Comparison of ENCODE assay signal across 10 mouse cellular contexts in the genomic region with DNA sequence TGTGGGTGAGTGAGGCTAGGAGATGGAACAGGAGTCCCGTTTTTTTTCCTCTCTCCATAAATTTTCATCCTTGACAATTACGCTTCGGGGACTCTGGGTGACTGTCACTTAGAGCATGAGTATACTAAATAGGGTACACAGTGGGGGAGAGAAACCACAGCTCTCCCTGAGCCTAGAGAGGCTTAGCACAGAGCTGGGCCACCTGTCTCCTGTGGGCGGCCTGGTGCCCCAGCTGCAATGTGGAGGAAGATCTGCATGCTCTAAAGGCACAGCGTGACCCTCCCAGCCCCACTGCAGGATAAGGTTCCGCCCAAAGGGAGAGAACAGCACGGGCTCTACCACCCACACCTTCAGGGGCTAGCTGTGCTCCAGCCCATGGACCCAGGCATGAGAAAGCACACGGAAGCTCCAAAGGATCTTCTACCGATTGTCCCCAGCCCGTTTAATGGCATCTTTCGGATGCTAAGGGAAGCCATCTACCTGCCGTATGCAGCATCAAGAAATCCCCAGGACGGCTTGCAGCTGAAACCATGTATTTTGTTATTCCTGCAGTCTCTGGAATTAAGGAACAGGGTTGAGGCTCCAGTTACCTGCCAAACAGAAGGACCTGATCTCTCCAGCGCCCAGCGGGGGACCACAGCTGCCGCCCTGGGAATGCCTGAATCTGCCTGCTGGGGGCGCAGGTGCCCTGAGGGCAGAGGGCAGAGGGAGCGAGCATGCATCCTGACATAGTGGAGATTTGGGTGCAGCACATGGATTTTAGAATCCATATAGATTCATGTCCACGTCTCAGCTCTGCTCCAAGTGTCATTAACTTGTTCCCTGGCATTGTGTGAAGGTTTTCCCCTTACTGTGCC.
DNase-seq lines count a peak whose midpoint lies in the region; ATAC-seq and TF ChIP-seq lines count a peak whose summit lies in the region.
"Had no signal": no experiment of that assay in that cellular context is flagged by ENCODE, and none has a peak within 500 bp of the region (broad histone marks: within the 10 kb centered on the region; RNA-seq: fewer than 3 reads in every experiment).

No protein-coding gene starts in this region.

- no peak overlapping the region for H3K27ac ChIP-seq in left cerebral cortex, adult 2 months
- no peak overlapping the region for H3K27ac ChIP-seq in embryonic facial prominence, embryonic 10.5 days (replicated peaks)
- peak overlapping the region; percentile 61 for H3K27ac ChIP-seq in neural tube, embryonic 13.5 days (replicated peaks)
- no peak overlapping the region for H3K27ac ChIP-seq in forebrain, embryonic 14.5 days (ENCODE audit: low read depth, low read length)

- peak; percentile 6 for DNase-seq in CD4-positive, CD25-positive, alpha-beta regulatory T cell, adult 2 months (ENCODE audit: low read depth, low spot score)
- DNase-seq in left cerebral cortex, adult 2 months (ENCODE audit: extremely low spot score in 1 of 2, low spot score in 2 of 2) = no peak
- DNase-seq in left cerebral cortex, adult 11 months (ENCODE audit: low spot score) = no peak
- peak; percentile 35 for DNase-seq in embryonic facial prominence, embryonic 10.5 days (ENCODE audit: low spot score)
- DNase-seq in ovary, postnatal 36 days (ENCODE audit: low spot score) = no peak
- no peak for DNase-seq in forebrain, embryonic 14.5 days (ENCODE audit: low spot score)
- DNase-seq: adrenal gland, postnatal 25 days had no signal

- WGBS in embryonic facial prominence, embryonic 10.5 days = 63% methylated on average over 19 of the region's 19 CpGs
- WGBS in neural tube, embryonic 13.5 days = 49% methylated on average over 19 of the region's 19 CpGs
- WGBS in forebrain, embryonic 14.5 days = 66% methylated on average over 19 of the region's 19 CpGs

- TF ChIP-seq CTCF in left cerebral cortex, adult 2 months (IDR thresholded peaks at IDR 0.05) = peak; percentile 43

- H3K9ac ChIP-seq in neural tube, embryonic 13.5 days = peak overlapping the region; percentile 43; the same call in 1 of the 2 replicates
- no peak overlapping the region for H3K9ac ChIP-seq in forebrain, embryonic 14.5 days (ENCODE audit: low read length)

- H3K27me3 ChIP-seq in embryonic facial prominence, embryonic 10.5 days (replicated peaks; ENCODE audit: low read depth, poor library complexity, severe bottlenecking) = no peaks in the 10 kb centered on the region
- H3K27me3 ChIP-seq in neural tube, embryonic 13.5 days = no peaks in the 10 kb centered on the region
- no peaks in the 10 kb centered on the region for H3K27me3 ChIP-seq in forebrain, embryonic 14.5 days (replicated peaks; ENCODE audit: control insufficient read depth, insufficient read depth, low read length)

- no peak overlapping the region for H3K4me3 ChIP-seq in left cerebral cortex, adult 2 months
- H3K4me3 ChIP-seq in embryonic facial prominence, embryonic 10.5 days = no peak overlapping the region
- H3K4me3 ChIP-seq in neural tube, embryonic 13.5 days = no peak overlapping the region
- no peak overlapping the region for H3K4me3 ChIP-seq in forebrain, embryonic 14.5 days (ENCODE audit: low read depth, low read length)
- H3K4me3 ChIP-seq: erythroblast, embryonic 14.5 days had no signal

- no peaks in the 10 kb centered on the region for H3K9me3 ChIP-seq in embryonic facial prominence, embryonic 10.5 days
- H3K9me3 ChIP-seq in neural tube, embryonic 13.5 days = no peaks in the 10 kb centered on the region
- H3K9me3 ChIP-seq in forebrain, embryonic 14.5 days (replicated peaks; ENCODE audit: control insufficient read depth, low read length) = no peaks in the 10 kb centered on the region

- H3K4me2 ChIP-seq in neural tube, embryonic 13.5 days = peak overlapping the region; percentile 16; the same call in 1 of the 2 replicates
- H3K4me2 ChIP-seq in forebrain, embryonic 14.5 days (ENCODE audit: low read length) = no peak overlapping the region

- H3K4me1 ChIP-seq in embryonic facial prominence, embryonic 10.5 days = peaks cover 11% of the 10 kb centered on the region; the same call in 1 of the 2 replicates
- peaks cover 16% of the 10 kb centered on the region for H3K4me1 ChIP-seq in neural tube, embryonic 13.5 days (replicated peaks)
- H3K4me1 ChIP-seq in forebrain, embryonic 14.5 days (ENCODE audit: control insufficient read depth, insufficient read depth, low read length) = no peaks in the 10 kb centered on the region

- ATAC-seq in CD4-positive, CD25-positive, alpha-beta regulatory T cell, adult 4 months = no peak
- 0 out of 2 replicates have a peak, but pooled peaks have one; percentile 58 for ATAC-seq in neural tube, embryonic 13.5 days (ENCODE audit: low read depth)
- ATAC-seq in forebrain, embryonic 14.5 days = no peak

- intact Hi-C loops in left cerebral cortex, adult 2 months (cut with DNase I) = no loop called here

- no peaks in the 10 kb centered on the region for H3K36me3 ChIP-seq in embryonic facial prominence, embryonic 10.5 days (replicated peaks)
- H3K36me3 ChIP-seq in neural tube, embryonic 13.5 days = no peaks in the 10 kb centered on the region
- H3K36me3 ChIP-seq in forebrain, embryonic 14.5 days (ENCODE audit: control insufficient read depth, insufficient read depth, low read length) = no peaks in the 10 kb centered on the region

Comparison
In these comparisons a context has a peak if more than half of its experiments do, and no peak if none do; other contexts are left out.
1. DNase-seq: peak in CD4-positive, CD25-positive, alpha-beta regulatory T cell, adult 2 months (single experiment) and embryonic facial prominence, embryonic 10.5 days (single experiment); none in left cerebral cortex, adult 2 months (0 of 2), left cerebral cortex, adult 11 months (single experiment), ovary, postnatal 36 days (single experiment) and forebrain, embryonic 14.5 days (single experiment).